Mouse (Mus musculus) cerebellum, adult 8-10 months (tissue): Measurements from ENCODE around the gene Otud3.
"Not testable (repeated sequence)": the region's sequence is repeated elsewhere in the genome, so short reads cannot be mapped to it uniquely, and the experiment has no call there.

Experiments
- DNase-seq: peaks from one replicate; pipeline ENCODE4 v3.0.0; 2022

Otud3 gene

DNA sequence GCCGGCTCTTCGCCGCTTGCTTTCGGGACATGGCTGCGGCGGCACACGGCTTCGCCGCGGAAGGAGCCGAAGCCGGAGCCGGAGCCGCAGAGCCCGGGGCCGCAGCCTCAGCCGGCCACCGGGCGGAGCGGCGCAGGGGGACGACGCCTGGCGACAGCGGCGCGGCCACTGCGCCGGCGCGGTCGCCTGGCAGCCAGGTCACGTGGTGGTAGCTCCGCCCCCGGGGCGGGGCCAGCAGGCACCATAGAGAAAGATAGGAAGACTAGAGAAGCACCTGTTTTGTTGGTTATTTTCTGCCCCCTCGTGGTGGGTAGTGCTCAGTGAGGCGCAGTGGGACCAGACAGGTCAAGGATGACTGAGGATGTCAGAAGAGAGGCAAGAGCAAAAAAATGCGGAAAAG is at the start of gene Otud3:
Otud3 (minus strand) TSS at position 149 of the 400 bp plus-strand sequence.
- peak; percentile 97 for DNase-seq

DNA sequence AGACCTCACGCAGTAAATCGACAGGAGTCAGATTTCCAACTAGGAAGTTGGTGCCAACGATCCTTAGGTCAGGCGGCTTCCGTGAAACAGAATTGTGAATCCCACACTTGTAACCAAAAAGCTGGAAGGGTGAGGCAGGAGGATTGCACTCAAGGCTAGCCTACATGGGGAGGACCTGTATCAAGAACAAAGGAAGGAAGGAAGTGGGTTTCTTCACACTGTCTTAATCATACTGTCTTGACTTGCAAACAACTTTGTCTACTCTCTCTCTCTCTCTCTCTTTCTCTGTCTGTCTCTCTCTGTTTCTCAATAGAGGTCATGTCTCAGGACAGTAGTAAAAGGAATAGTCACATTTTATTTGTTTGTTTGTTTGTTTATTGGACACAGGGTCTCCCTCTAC is 49.0 kb upstream of the Otud3 start:
- DNase-seq: no peak

DNA sequence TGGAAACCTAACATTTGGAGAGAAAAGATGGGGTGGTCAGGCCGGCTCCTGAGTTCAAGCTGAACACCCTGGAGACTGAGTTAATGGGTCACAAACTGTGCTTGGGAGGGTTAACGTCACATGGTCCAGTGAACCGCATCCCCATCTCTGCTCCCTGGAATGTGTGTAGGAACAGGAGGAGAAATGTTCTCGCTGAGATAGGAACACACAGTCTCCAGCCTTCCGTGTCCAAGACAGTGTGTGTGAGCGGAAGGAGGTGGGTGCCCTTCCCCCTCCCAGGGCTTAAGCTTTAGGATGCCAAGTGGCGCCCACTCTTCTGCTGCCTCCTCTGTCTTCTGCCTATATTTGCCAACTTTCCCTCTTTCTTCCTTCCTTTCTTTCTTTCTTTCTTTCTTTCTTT is 46.2 kb upstream of the Otud3 start:
- no peak for DNase-seq

GRCm38 (mm10) chr4:138959120-138959519 is 45.4 kb upstream of the Otud3 start:
- no peak for DNase-seq

GRCm38 (mm10) chr4:138958612-138959011 is 44.9 kb upstream of the Otud3 start:
- no peak for DNase-seq

- DNase-seq: no peak
Measured at GRCm38 (mm10) chr4:138948257-138948656, 34.5 kb upstream of the Otud3 start.

DNA sequence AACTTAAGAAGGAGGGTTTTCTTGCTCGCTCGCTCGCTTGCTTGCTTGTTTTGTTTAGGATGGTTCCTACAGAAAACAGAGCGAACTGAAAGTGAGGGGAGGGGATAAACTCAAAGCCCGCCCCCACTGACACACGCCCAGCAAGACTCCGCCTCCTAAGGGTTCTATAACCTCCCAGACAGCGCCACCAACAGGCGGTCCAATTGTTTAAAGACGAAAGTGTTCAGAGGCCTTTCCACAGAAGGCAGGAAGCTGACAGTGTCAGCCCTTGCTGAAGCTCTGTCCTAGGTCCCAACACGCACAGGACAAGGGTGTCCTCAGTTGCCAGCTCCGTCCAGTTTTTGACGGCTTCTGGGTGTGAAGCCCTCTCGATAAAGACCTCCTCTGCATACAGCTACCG is 30.0 kb upstream of the Otud3 start:
- no peak for DNase-seq

DNA sequence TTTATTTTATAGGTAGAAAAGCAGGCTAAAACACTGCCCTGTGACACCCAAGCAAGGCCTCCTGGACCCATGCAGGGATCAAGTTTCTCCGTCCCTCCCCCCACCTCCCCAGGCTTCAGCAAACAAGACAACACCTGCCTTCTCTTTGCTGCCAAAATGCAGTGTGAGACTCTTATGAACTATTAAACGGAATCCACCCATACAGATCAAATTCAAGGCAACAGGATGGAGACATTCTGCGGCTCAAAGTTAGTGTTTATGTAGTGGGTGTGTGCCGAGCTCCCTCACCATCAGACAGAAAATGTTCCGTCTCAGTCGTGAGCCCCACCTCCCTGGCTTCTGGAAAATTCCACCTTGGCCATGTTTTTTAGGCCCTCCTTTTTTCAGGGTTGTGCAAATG is 28.2 kb upstream of the Otud3 start:
- no peak for DNase-seq

GRCm38 (mm10) chr4:138941401-138941800 is 27.7 kb upstream of the Otud3 start:
- DNase-seq: no peak

DNA sequence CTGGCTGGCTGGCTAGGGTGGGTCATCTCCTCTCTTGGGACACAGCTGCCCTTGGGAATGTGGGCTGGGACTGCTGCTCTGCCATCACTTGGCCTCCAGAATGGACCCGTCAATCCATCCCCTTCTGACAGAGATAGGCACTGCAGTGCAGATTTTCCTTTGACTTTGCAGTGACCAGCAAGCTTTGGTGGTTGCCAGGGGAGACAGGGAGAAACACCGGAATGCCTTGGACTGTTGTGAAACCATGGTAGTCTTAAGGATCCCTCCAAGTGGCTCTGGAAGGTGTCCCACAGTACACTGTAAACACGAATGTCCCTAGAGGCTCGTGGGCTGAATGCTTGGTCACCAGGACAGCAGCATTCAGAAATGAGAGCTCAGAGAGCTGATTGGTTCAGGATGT is 25.7 kb upstream of the Otud3 start:
- no peak for DNase-seq

- no peak for DNase-seq
Measured at GRCm38 (mm10) chr4:138938495-138939269, 24.9 kb upstream of the Otud3 start.

DNA sequence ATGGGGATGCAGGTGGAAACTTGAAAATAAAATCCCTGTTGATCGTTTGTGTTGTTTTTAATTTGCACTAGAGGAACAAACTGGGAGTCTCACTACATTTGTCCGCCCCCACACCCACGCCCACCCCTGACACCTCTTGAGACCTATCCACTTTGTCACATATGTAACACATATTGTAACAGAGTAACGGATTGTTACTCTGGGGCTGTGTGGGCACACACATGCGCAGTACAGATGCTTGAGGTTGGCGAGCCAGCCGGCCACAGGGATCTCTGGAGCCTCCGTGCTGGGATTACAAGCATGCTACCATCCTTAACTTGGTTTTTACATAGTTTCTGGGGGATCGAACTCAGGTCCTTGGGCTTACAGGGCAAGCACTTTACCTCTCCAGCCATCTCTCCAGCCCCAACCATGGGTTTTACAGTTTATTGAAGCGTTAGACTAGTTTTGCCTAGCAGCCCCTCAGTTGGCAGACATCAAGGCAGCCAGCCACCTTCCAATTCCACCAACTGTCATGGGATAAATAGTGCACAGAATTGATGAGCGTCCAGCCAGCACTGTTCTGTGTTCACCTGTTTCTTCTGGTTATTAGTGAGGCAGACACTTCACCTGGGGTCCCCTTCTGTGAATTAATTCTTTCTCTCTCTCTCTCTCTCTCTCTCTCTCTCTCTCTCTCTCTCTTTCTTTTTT is 20.9 kb upstream of the Otud3 start:
- no peak for DNase-seq

GRCm38 (mm10) chr4:138933862-138934261 is 20.1 kb upstream of the Otud3 start:
- no peak for DNase-seq

DNA sequence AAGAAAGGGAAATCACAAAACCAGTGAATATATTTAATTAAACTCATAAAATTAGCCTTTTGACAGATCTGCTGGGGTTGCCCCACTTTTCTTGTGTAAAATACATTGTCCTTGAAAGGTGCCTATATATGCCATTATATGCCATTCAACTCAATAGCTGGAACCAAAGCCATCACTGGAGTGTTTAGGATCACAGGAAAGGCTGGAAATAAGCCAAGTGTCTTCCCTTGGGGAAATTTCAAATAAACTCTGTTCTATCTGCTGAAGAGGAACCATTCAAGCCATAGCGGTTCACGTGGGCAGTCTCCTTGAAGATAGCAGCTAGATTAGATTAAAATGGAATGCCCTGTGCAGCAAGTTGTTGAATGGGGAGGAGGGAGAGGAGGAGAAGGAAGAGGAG is 11.8 kb upstream of the Otud3 start:
- no peak for DNase-seq

DNA sequence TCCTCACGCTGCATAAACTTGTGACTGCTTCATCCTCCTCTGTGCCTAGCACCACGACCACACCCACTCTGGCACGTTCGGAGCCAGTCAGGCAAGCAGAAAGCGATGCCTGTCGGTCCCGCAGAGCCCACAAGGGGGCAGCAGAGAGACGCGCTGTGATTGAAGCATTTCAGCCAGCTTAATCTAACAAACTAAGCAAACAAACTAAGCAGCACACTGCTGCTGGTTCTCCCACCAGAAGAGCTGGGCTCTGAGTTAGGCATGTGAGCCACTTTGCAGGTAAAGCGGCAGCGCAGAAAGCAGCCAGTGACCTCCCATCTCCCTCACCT is 8.3 kb upstream of the Otud3 start:
- peak; percentile 89 for DNase-seq

DNA sequence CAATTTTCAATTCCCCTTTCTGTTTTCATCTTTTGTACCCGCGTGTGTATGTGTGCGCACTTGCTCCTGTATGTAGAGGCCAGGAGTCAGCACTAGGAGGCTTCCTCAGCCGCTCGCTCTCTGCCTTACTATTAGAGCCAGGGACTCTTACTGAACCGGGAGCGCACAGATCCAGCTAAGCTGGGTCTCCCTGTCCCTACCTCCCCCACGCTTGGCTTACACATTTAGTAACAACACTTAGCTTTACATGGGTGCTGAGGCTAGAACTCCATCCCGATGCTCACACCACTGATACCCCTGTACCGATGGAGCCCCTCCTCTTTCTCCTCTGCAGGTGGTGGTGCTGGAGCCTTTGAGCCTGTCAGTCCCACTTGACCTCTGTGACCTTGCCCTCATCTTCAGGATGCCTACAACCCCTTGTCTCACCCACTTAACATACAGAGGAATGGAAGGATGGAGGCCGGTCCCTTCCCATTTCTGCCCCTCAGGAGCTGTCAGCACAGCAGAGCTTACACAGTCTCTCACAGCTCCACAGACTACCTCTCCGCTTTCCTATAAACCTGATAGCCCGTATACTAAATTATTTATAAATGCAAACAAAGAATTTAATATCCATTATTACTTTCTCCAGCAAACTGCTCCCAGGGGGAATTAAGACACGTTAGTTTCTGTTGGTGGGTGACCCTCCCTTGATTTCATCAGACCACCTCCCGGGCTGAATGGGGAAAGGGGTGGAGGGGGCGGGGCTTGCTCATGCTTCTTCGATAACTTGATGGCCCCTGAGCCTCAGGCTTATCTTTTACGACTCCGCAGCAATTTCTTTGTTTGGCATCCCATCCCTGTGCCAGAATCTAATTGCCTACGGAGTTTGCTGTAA is 7.7 kb upstream of the Otud3 start:
- no peak for DNase-seq

GRCm38 (mm10) chr4:138917282-138917681 is 3.5 kb upstream of the Otud3 start:
- no peak for DNase-seq

- no peak for DNase-seq
Measured at GRCm38 (mm10) chr4:138913141-138913787, 481 bp downstream of the Otud3 start.

DNA sequence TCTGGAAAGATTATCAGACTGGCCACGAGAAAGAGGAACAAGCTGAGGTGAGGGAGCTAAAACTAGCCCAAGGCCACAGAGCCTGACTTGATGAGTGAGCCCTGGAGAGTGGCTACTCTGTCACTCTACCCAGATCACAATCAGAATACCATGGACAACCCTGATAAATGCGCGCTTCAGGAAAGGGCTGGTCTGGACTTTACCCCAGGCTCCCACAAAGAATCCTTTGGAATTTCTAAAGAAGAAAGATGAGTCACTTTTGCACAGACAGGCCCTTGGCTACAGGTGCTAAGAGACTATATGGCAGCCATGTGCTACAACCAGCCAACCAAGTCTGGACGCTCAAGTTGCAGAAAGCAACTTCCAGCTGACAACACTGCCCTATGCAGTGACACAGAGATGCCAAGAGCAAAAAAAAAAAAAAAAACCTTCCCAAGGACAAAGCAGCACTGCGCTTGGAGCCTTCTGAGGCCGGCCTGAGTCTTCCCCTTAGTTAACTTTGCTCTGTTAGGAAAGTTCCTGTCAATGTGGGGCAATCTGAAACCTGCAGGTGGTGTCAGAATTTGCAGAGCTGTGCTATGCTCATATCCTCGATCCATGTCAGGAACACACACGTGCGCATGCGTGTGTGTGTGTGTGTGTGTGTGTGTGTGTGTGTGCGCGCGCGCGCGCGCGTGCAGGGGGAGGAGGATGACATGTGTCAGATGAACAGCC is 8.0 kb downstream of the Otud3 start:
- no peak for DNase-seq

DNA sequence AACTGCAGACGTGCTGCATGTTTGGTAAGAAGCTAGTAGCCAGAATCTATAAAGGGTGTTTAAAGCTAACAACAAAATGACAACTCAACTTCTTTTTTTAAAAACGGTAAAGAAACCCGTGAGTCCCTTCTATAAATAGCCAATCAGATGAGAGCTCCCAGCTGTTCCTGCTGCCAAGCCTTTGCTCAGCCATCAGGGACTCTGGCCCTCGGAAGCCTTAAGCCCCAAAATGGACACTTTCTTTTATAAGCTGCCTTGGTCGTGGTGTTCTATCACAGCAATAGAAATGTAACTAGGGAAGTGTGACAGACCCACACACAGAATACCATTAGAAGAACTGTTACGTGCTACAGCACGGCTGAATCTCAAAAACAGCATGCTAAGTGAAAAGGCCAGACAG is 14.4 kb downstream of the Otud3 start:
- DNase-seq: no peak

GRCm38 (mm10) chr4:138893789-138894188 is 20.0 kb downstream of the Otud3 start:
- DNase-seq: not testable (repeated sequence)

- DNase-seq: peak; percentile 10
Measured at GRCm38 (mm10) chr4:138892655-138893054, 21.1 kb downstream of the Otud3 start.

- no peak for DNase-seq
Measured at GRCm38 (mm10) chr4:138889635-138890034, 24.1 kb downstream of the Otud3 start.
